In the genomic region with DNA sequence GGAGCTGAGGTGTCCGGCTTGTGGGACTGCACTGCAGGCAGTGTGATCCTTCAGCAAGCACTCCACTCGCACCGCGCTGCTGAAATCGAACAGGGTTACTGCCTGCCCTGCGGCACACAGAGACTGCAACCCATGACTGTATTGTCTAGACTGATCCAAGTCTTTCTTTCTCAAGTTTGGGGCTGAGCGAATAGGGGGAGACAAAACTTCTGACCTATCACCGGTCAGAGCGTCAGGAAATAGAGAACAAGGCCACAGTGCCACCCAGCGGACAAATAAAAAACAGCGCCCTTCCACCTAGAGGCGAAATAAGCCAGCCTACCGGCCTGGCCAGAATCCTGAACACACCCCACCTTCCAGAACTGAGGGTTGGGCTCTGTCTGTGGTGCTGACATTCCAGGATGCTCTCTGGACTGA, we compare ENCODE assay signal across 8 mouse cellular contexts. TPM values are rescaled to one million over a fixed set of nuclear protein-coding genes. Genes with fewer than 3 reads are reported as not detected.
A peak's percentile ranks its signal among the peaks of the same experiment; 100 is the strongest.
DNase-seq lines count a peak whose midpoint lies in the region.

No protein-coding gene starts in this region.

- intact Hi-C loops in left cerebral cortex, postnatal 14 days (cut with DNase I) = loop anchor here (5.0 to 10.0 kb wide), 3 partner anchors 67 to 480 kb away; a partner anchor contains a TSS

- DNase-seq in adipocyte (ENCODE audit: low spot score) = peak; percentile 93
- peak; percentile 87 for DNase-seq in embryo, embryonic 10 days (ENCODE audit: low spot score)
- peak; percentile 89 for DNase-seq in gastrocnemius, postnatal 10 days
- peak; percentile 91 for DNase-seq in induced T-regulatory cell, adult 2 months (ENCODE audit: low read depth)
- DNase-seq in left cerebral cortex, postnatal 14 days (ENCODE audit: low spot score in 2 of 2) = peak; percentile 85 to 86
- DNase-seq in mesoderm, embryonic 11.5 days (ENCODE audit: low read depth, low spot score) = peak; percentile 92
- peak; percentile 57 to 61 for DNase-seq in right cerebral cortex, postnatal 36 days (ENCODE audit: low spot score in 2 of 2)
- DNase-seq in yolk sac, embryonic 10.5 days (ENCODE audit: low spot score) = peak; percentile 77

RNA-seq across cellular contexts. Expression of a gene that starts 7.1 kb away (rescaled TPM):
- total RNA-seq in gastrocnemius, postnatal 10 days (2021) = under 1 TPM; 0.19 to 0.45 TPM
- total RNA-seq in left cerebral cortex, postnatal 14 days (2021) = 1 to 10 TPM; 1.1 TPM

Comparison
In these comparisons a context has a peak if more than half of its experiments do, and no peak if none do; other contexts are left out.
1. Peak in every context shown above with its lines: DNase-seq.